8 mouse cellular contexts compared by ENCODE assay signal in genomic region chr10:59907080-59907609, GRCm38 (mm10). TPM values are rescaled to one million over a fixed set of nuclear protein-coding genes. Genes with fewer than 3 reads are reported as not detected.
A peak's percentile ranks its signal among the peaks of the same experiment; 100 is the strongest.
DNase-seq lines count a peak whose midpoint lies in the region; ATAC-seq and TF ChIP-seq lines count a peak whose summit lies in the region.
"Had no signal": no experiment of that assay in that cellular context is flagged by ENCODE, and none has a peak within 500 bp of the region (broad histone marks: within the 10 kb centered on the region; RNA-seq: fewer than 3 reads in every experiment).

No protein-coding gene starts in this region.

- no peak for TF ChIP-seq RAD21 in MEL (IDR thresholded peaks at IDR 0.05; ENCODE audit: low read depth, low read length)

- peak overlapping the region; percentile 76 for H3K27ac ChIP-seq in kidney, postnatal 0 days
- H3K27ac ChIP-seq in MEL (ENCODE audit: control insufficient read depth, low read depth, low read length) = no peak overlapping the region
- peak overlapping the region; percentile 93 for H3K27ac ChIP-seq in heart, embryonic 16.5 days (ENCODE audit: low read length)
- H3K27ac ChIP-seq in small intestine, adult 2 months (ENCODE audit: insufficient read depth, low read depth, low read length) = peak overlapping the region; percentile 59; the same call in 1 of the 2 replicates

- H3K9me3 ChIP-seq in kidney, postnatal 0 days (replicated peaks; ENCODE audit: low read length) = no peaks in the 10 kb centered on the region
- H3K9me3 ChIP-seq in MEL (replicated peaks; ENCODE audit: insufficient read depth, low read length) = no peaks in the 10 kb centered on the region
- H3K9me3 ChIP-seq in heart, embryonic 16.5 days (replicated peaks; ENCODE audit: control insufficient read depth, low read length) = no peaks in the 10 kb centered on the region
- H3K9me3 ChIP-seq: liver, embryonic 15.5 days had no signal

- H3K4me3 ChIP-seq in kidney, postnatal 0 days (replicated peaks; ENCODE audit: low read depth, low read length) = no peak overlapping the region
- no peak overlapping the region for H3K4me3 ChIP-seq in MEL (ENCODE audit: control insufficient read depth in 1 of 2, insufficient read depth in 1 of 2, low read depth in 2 of 2, low read length in 2 of 2)
- no peak overlapping the region for H3K4me3 ChIP-seq in heart, embryonic 16.5 days (ENCODE audit: low read length)
- no peak overlapping the region for H3K4me3 ChIP-seq in small intestine, adult 2 months (ENCODE audit: low read depth, low read length)
- H3K4me3 ChIP-seq: liver, embryonic 15.5 days had no signal

- TF ChIP-seq EP300 in MEL (IDR thresholded peaks at IDR 0.05; ENCODE audit: low read depth in 1 of 2, low read length in 2 of 2) = no peak

- no peaks in the 10 kb centered on the region for H3K36me3 ChIP-seq in kidney, postnatal 0 days (ENCODE audit: insufficient read depth, low read length)
- H3K36me3 ChIP-seq in MEL (ENCODE audit: control insufficient read depth in 1 of 2, insufficient read depth in 2 of 2, low read length in 2 of 2) = peaks cover 0 to 17% of the 10 kb centered on the region in 2 experiments; a peak in 2 of 4 replicates
- H3K36me3 ChIP-seq in heart, embryonic 16.5 days (ENCODE audit: control insufficient read depth, insufficient read depth) = no peaks in the 10 kb centered on the region
- H3K36me3 ChIP-seq in small intestine, adult 2 months (ENCODE audit: control insufficient read depth, insufficient read depth, low read length) = no peaks in the 10 kb centered on the region
- H3K36me3 ChIP-seq: liver, embryonic 15.5 days had no signal

- no peak for TF ChIP-seq POLR2A in MEL (IDR thresholded peaks at IDR 0.05; ENCODE audit: control insufficient read depth in 1 of 2, insufficient read depth in 1 of 2, low read depth in 1 of 2, low read length in 2 of 2, poor library complexity in 1 of 2)
- TF ChIP-seq POLR2A in small intestine, adult 2 months (IDR thresholded peaks at IDR 0.05; ENCODE audit: low read depth, low read length) = no peak

- no peaks in the 10 kb centered on the region for H3K27me3 ChIP-seq in kidney, postnatal 0 days (ENCODE audit: insufficient read depth, low read length)
- no peaks in the 10 kb centered on the region for H3K27me3 ChIP-seq in MEL (ENCODE audit: control insufficient read depth in 1 of 2, insufficient read depth in 2 of 2, low read length in 2 of 2)
- H3K27me3 ChIP-seq in heart, embryonic 16.5 days (ENCODE audit: control insufficient read depth, insufficient read depth, low read length) = no peaks in the 10 kb centered on the region
- no peaks in the 10 kb centered on the region for H3K27me3 ChIP-seq in small intestine, adult 2 months (ENCODE audit: control insufficient read depth, insufficient read depth, low read length)

- H3K4me1 ChIP-seq in kidney, postnatal 0 days (replicated peaks; ENCODE audit: insufficient read depth, low read length) = peaks cover 24% of the 10 kb centered on the region
- peaks cover 13 to 24% of the 10 kb centered on the region in 2 experiments; a peak in 3 of 4 replicates for H3K4me1 ChIP-seq in MEL (ENCODE audit: control insufficient read depth in 1 of 2, insufficient read depth in 2 of 2, low read length in 2 of 2)
- H3K4me1 ChIP-seq in heart, embryonic 16.5 days (ENCODE audit: control insufficient read depth, insufficient read depth, low read length) = peaks cover 50% of the 10 kb centered on the region
- peaks cover 24% of the 10 kb centered on the region for H3K4me1 ChIP-seq in small intestine, adult 2 months (ENCODE audit: control insufficient read depth, insufficient read depth, insufficient read length, low read length)

- H3K9ac ChIP-seq in kidney, postnatal 0 days (ENCODE audit: low read depth, low read length) = no peak overlapping the region
- 0 out of 2 replicates have a peak overlapping the region, but pooled peaks have one; percentile 2 for H3K9ac ChIP-seq in MEL (ENCODE audit: control insufficient read depth, low read depth, low read length, poor library complexity, severe bottlenecking)
- H3K9ac ChIP-seq in heart, embryonic 16.5 days (ENCODE audit: low read length) = peak overlapping the region; percentile 53; the same call in 1 of the 2 replicates
- H3K9ac ChIP-seq: liver, embryonic 15.5 days had no signal

- WGBS in kidney, postnatal 0 days = 47% methylated on average over 3 of the region's 3 CpGs
- WGBS in heart, embryonic 16.5 days = 65% methylated on average over 3 of the region's 3 CpGs
- 26% methylated on average over 3 of the region's 3 CpGs for WGBS in small intestine, adult 2 months

- TF ChIP-seq CTCF in kidney, postnatal 0 days (IDR thresholded peaks at IDR 0.05; ENCODE audit: low read depth) = no peak
- TF ChIP-seq CTCF in MEL (IDR thresholded peaks at IDR 0.05 in 2 of 3, conservative IDR thresholded peaks at IDR 0.05 in 1 of 3; ENCODE audit: control insufficient read depth in 1 of 3, insufficient read depth in 1 of 3, low read depth in 2 of 3, low read length in 3 of 3, poor library complexity in 1 of 3, severe bottlenecking in 1 of 3) = no peak
- no peak for TF ChIP-seq CTCF in small intestine, adult 2 months (IDR thresholded peaks at IDR 0.05; ENCODE audit: extremely low read depth, insufficient read length, insufficient replicate concordance, low read depth, low read length)

- peak; percentile 22; the same call in 1 of the 2 replicates for ATAC-seq in kidney, postnatal 0 days (replicated peaks; ENCODE audit: low FRiP score, low read depth)
- ATAC-seq in heart, embryonic 16.5 days (replicated peaks; ENCODE audit: extremely low read depth, insufficient read depth, low FRiP score) = no peak

- H3K4me2 ChIP-seq in kidney, postnatal 0 days (ENCODE audit: low read length) = no peak overlapping the region
- H3K4me2 ChIP-seq in heart, embryonic 16.5 days (ENCODE audit: low read depth, low read length) = no peak overlapping the region

- H3K79me2 ChIP-seq in MEL (ENCODE audit: control insufficient read depth, insufficient read depth, low read length, poor library complexity) = no peaks in the 10 kb centered on the region

- DNase-seq in kidney, postnatal 0 days (ENCODE audit: low spot score) = no peak
- no peak for DNase-seq in kidney, adult 9 months
- DNase-seq in MEL (ENCODE audit: low read depth, low spot score) (no peak), MN1 (ENCODE audit: low spot score) (no peak)
- no peak for DNase-seq in layer of hippocampus, postnatal 10 days (ENCODE audit: low spot score in 2 of 2)

TF ChIP-seq in MEL, 35 proteins besides CTCF, POLR2A, EP300 and RAD21:
- TF ChIP-seq MAX (IDR thresholded peaks at IDR 0.05; ENCODE audit: low read length) (no peak), USF1 (IDR thresholded peaks at IDR 0.05; ENCODE audit: low read depth, low read length) (no peak), E2F4 (IDR thresholded peaks at IDR 0.05; ENCODE audit: borderline replicate concordance, low read depth, low read length) (no peak), MXI1 (IDR thresholded peaks at IDR 0.05; ENCODE audit: low read depth, low read length) (no peak), NELFE (IDR thresholded peaks at IDR 0.05; ENCODE audit: low read depth, low read length) (no peak), CHD1 (IDR thresholded peaks at IDR 0.05; ENCODE audit: low read depth, low read length) (no peak), ZNF384 (IDR thresholded peaks at IDR 0.05; ENCODE audit: low read depth, low read length) (no peak), POLR2AphosphoS5 (IDR thresholded peaks at IDR 0.05; ENCODE audit: borderline replicate concordance, low read depth, low read length) (no peak)

RNA-seq across cellular contexts. Expression of gene Dnajb12, which starts 27.8 kb away (rescaled TPM):
- 27.9 and 30.2 TPM in 2 replicates for polyA plus RNA-seq in kidney, postnatal 0 days (2015; fragmentation: Nextera tagmentation; extraction: Ambion mirVana)
- total RNA-seq in MEL (2012; rRNA removed) = 13.3 and 17.2 TPM in 2 replicates
- polyA plus RNA-seq in MEL (2012; ENCODE audit: insufficient read depth in 1 of 2, insufficient read length in 2 of 2, low read depth in 1 of 2, low replicate concordance in 2 of 2, missing spikeins in 1 of 2) = 100 to 1,000 TPM in 1 of 2 experiments, 10 to 100 TPM in 1; 41.7 to 217 TPM
- 22.1 and 26.3 TPM in 2 replicates for polyA plus RNA-seq in heart, embryonic 16.5 days (2015; fragmentation: Nextera tagmentation; extraction: Ambion mirVana)
- 43.1 and 86.2 TPM in 2 replicates for polyA plus RNA-seq in small intestine, adult 2 months (2012; rRNA removed)
- total RNA-seq in layer of hippocampus, postnatal 10 days (2021) = 10 to 100 TPM; 43.9 to 44.2 TPM

RNA-seq across cellular contexts. Expression of gene Ddit4, which starts 44.5 kb away (rescaled TPM):
- polyA plus RNA-seq in kidney, postnatal 0 days (2015; fragmentation: Nextera tagmentation; extraction: Ambion mirVana) = 23.0 and 24.0 TPM in 2 replicates
- 2.6 and 40.6 TPM in 2 replicates for total RNA-seq in MEL (2012; rRNA removed)
- polyA plus RNA-seq in MEL (2012; ENCODE audit: insufficient read depth in 1 of 2, insufficient read length in 2 of 2, low read depth in 1 of 2, low replicate concordance in 2 of 2, missing spikeins in 1 of 2) = 10 to 100 TPM in 1 of 2 experiments, not detected in 1; 11.6 TPM
- polyA plus RNA-seq in heart, embryonic 16.5 days (2015; fragmentation: Nextera tagmentation; extraction: Ambion mirVana) = 29.0 and 31.9 TPM in 2 replicates
- 21.5 and 35.0 TPM in 2 replicates for polyA plus RNA-seq in small intestine, adult 2 months (2012; rRNA removed)
- 10 to 100 TPM; 73.6 to 94.2 TPM for total RNA-seq in layer of hippocampus, postnatal 10 days (2021)
